Mouse (Mus musculus) G1E (cell line): Measurements from ENCODE around the gene Atp1b2. TPM values are rescaled to one million over a fixed set of nuclear protein-coding genes. Genes with fewer than 3 reads are reported as not detected.

Experiments used
- ATAC-seq: 2 replicates; pipeline ENCODE4 v1.8.0; 2016; ENCODE audit warnings: mild to moderate bottlenecking; ENCODE audit not compliant: insufficient number of reproducible peaks, poor library complexity, low FRiP score, severe bottlenecking; ENCODE audit errors: extremely low read depth
- DNase-seq: peaks from one replicate; pipeline ENCODE4 v3.0.0; 2012; ENCODE audit warnings: low spot score
- H3K27me3 ChIP-seq: 2 replicates; pipeline ENCODE4 v1.6.1; 2012; ENCODE audit warnings: mild to moderate bottlenecking, low read length, inconsistent platforms; ENCODE audit not compliant: insufficient read depth
- H3K36me3 ChIP-seq: replicated peaks from 2 replicates; pipeline ENCODE3; 2012; ENCODE audit warnings: mild to moderate bottlenecking, inconsistent platforms
- H3K4me1 ChIP-seq: 2 replicates; pipeline ENCODE4 v1.6.1; 2012; ENCODE audit warnings: low read depth, low read length, inconsistent platforms, mixed read lengths; ENCODE audit not compliant: insufficient read depth
- H3K4me3 ChIP-seq: 2 replicates; pipeline ENCODE4 v1.5.1; 2012; ENCODE audit warnings: low read depth, mild to moderate bottlenecking, inconsistent platforms, low read length, moderate library complexity, mixed read lengths
- H3K9me3 ChIP-seq: replicated peaks from 2 replicates; pipeline ENCODE4 v1.6.1; 2012; ENCODE audit warnings: inconsistent platforms
- CTCF ChIP-seq: IDR thresholded peaks from 2 replicates; pipeline ENCODE4 v1.5.1; 2012; ENCODE audit warnings: low read depth, low read length, inconsistent platforms, mixed read lengths
- GATA1 ChIP-seq: IDR thresholded peaks from 2 replicates; pipeline ENCODE4 v1.6.1; 2012; ENCODE audit warnings: borderline replicate concordance, low read length, inconsistent platforms, mixed read lengths
- GATA2 ChIP-seq: IDR thresholded peaks from 2 replicates; pipeline ENCODE4 v1.6.1; 2012; ENCODE audit warnings: low read depth, low read length, inconsistent platforms, borderline replicate concordance
- POLR2AphosphoS5 ChIP-seq: IDR thresholded peaks from 2 replicates; pipeline ENCODE4 v1.6.1; 2012; ENCODE audit warnings: low read depth, low read length, inconsistent platforms; ENCODE audit not compliant: insufficient replicate concordance
- TAL1 ChIP-seq: conservative IDR thresholded peaks from 2 replicates; pipeline ENCODE4 v1.6.1; 2012; ENCODE audit warnings: low read depth, low read length, inconsistent platforms, mixed read lengths
- polyA plus RNA-seq: library from polyadenylated mRNA; stranded (reverse); fragments of >175 nt; gene quantifications from 2 replicates; pipeline ENCODE4 v1.2.3, GENCODE M21; 2012
- total RNA-seq, 2 experiments: library from RNA; stranded (forward) in 1 of 2; stranded (reverse) in 1 of 2; fragments of 200-1000 nt in 1 of 2; fragments of >200 nt in 1 of 2; fragmentation: Nextera tagmentation in 1 of 2; gene quantifications; 2 replicates each; pipeline ENCODE4 v1.2.3; 2014 to 2017

The Atp1b2 gene
- total and polyA plus RNA-seq, 3 experiments: 4.8 to 84.5 (median 50.0) TPM

GRCm38 (mm10) chr11:69584008-69584407 lies 21.7 kb downstream of the Atp1b2 start:
- Histone ChIP-seq H3K27me3 (no peaks in the 10 kb centered on the region), H3K9me3 (no peaks in the 10 kb centered on the region), H3K4me3 (peak overlapping the region; percentile 62; the same call in 1 of the 2 replicates), H3K4me1 (peaks cover 74% of the 10 kb centered on the region), H3K36me3 (peaks cover 61% of the 10 kb centered on the region)
- no peak for TF ChIP-seq POLR2AphosphoS5
- no peak for TF ChIP-seq GATA1
- no peak for TF ChIP-seq TAL1
- no peak for TF ChIP-seq GATA2
- TF ChIP-seq CTCF: no peak
- no peak for ATAC-seq
- DNase-seq: no peak

GRCm38 (mm10) chr11:69582230-69582805 lies 23.4 kb downstream of the Atp1b2 start:
- ATAC-seq: no peak
- H3K9me3 ChIP-seq: no peaks in the 10 kb centered on the region
- peaks cover 52% of the 10 kb centered on the region for H3K36me3 ChIP-seq
- no peaks in the 10 kb centered on the region for H3K27me3 ChIP-seq
- no peak for TF ChIP-seq TAL1
- TF ChIP-seq CTCF: no peak
- no peak for TF ChIP-seq POLR2AphosphoS5
- TF ChIP-seq GATA2: no peak
- no peak for TF ChIP-seq GATA1
- peak overlapping the region; percentile 84 for H3K4me3 ChIP-seq
- DNase-seq: no peak
- peaks cover 72% of the 10 kb centered on the region for H3K4me1 ChIP-seq

- no peaks in the 10 kb centered on the region for H3K9me3 ChIP-seq
- peak overlapping the region; percentile 84 for H3K4me3 ChIP-seq
- ATAC-seq (no peak), DNase-seq (no peak)
- peaks cover 72% of the 10 kb centered on the region for H3K4me1 ChIP-seq
- TF ChIP-seq POLR2AphosphoS5 (no peak), GATA1 (no peak), CTCF (no peak), GATA2 (no peak), TAL1 (no peak)
- peaks cover 52% of the 10 kb centered on the region for H3K36me3 ChIP-seq
- no peaks in the 10 kb centered on the region for H3K27me3 ChIP-seq
Measured at GRCm38 (mm10) chr11:69581814-69582213, 23.9 kb downstream of the Atp1b2 start.

GRCm38 (mm10) chr11:69581147-69581688 lies 24.5 kb downstream of the Atp1b2 start:
- H3K4me1 ChIP-seq: peaks cover 72% of the 10 kb centered on the region
- no peak for TF ChIP-seq POLR2AphosphoS5
- no peak for TF ChIP-seq CTCF
- TF ChIP-seq GATA2: no peak
- no peak for TF ChIP-seq GATA1
- TF ChIP-seq TAL1: no peak
- ATAC-seq: no peak

GRCm38 (mm10) chr11:69580572-69581146 lies 25.1 kb downstream of the Atp1b2 start:
- Histone ChIP-seq H3K4me3 (peak overlapping the region; percentile 84), H3K4me1 (peaks cover 71% of the 10 kb centered on the region), H3K9me3 (no peaks in the 10 kb centered on the region), H3K36me3 (peaks cover 54% of the 10 kb centered on the region), H3K27me3 (no peaks in the 10 kb centered on the region)
- ATAC-seq: no peak
- no peak for DNase-seq
- TF ChIP-seq POLR2AphosphoS5: no peak
- TF ChIP-seq TAL1: no peak
- no peak for TF ChIP-seq GATA2
- no peak for TF ChIP-seq CTCF
- no peak for TF ChIP-seq GATA1

More at GRCm38 (mm10) chr11:69581147-69581688, 24.5 kb downstream of the Atp1b2 start:
- Histone ChIP-seq H3K27me3 (no peaks in the 10 kb centered on the region), H3K4me3 (peak overlapping the region; percentile 84), H3K9me3 (no peaks in the 10 kb centered on the region), H3K36me3 (peaks cover 51% of the 10 kb centered on the region)
- peak; percentile 80 for DNase-seq

- peaks cover 71% of the 10 kb centered on the region for H3K4me1 ChIP-seq
- H3K36me3 ChIP-seq: peaks cover 60% of the 10 kb centered on the region
- ATAC-seq: peak; percentile 22; the same call in 1 of the 2 replicates
- TF ChIP-seq POLR2AphosphoS5 (0 out of 2 replicates have a peak, but pooled peaks have one; percentile 19), GATA2 (no peak), GATA1 (no peak), CTCF (no peak), TAL1 (no peak)
- H3K4me3 ChIP-seq: peak within 1 kb of the TSS; percentile 84
- H3K27me3 ChIP-seq: no peaks in the 10 kb centered on the region
- no peaks in the 10 kb centered on the region for H3K9me3 ChIP-seq
- peak; percentile 81 for DNase-seq
Measured at GRCm38 (mm10) chr11:69580091-69580514, 25.6 kb downstream of the Atp1b2 start, which contains the start of the genes Wrap53 and Trp53. Wrap53 (minus strand) TSS chr11:69580255. Trp53 (plus strand) TSS chr11:69580359.
